Mouse (Mus musculus) cerebellum, postnatal 4 days (tissue): Measurements from ENCODE around the gene Efcab1.
"Not testable (repeated sequence)": the region's sequence is repeated elsewhere in the genome, so short reads cannot be mapped to it uniquely, and the experiment has no call there.

ENCODE experiments used
- DNase-seq, 2 experiments: peaks; one replicate each; pipeline ENCODE4 v3.0.0; 2022; ENCODE audit warnings: low spot score in 2 of 2, mixed read lengths in 1 of 2

The Efcab1 gene

GRCm38 (mm10) chr16:14906393-14907100 lies at the start of gene Efcab1:
TSS of gene Efcab1 (plus strand) at chr16:14906606.
- DNase-seq: peak; percentile 31 to 45

- peak in 1 of 2 experiments; percentile 30 for DNase-seq
These were observed 47.0 kb upstream of the Efcab1 start for GRCm38 (mm10) chr16:14859443-14859842.

GRCm38 (mm10) chr16:14884916-14885315 lies 21.5 kb upstream of the Efcab1 start:
- DNase-seq: no peak

GRCm38 (mm10) chr16:14885372-14885771 lies 21.0 kb upstream of the Efcab1 start:
- DNase-seq: no peak

GRCm38 (mm10) chr16:14892492-14892891 lies 13.9 kb upstream of the Efcab1 start:
- no peak for DNase-seq

- DNase-seq: no peak
These were observed 12.5 kb upstream of the Efcab1 start for GRCm38 (mm10) chr16:14893864-14894263.

GRCm38 (mm10) chr16:14894713-14895112 lies 11.7 kb upstream of the Efcab1 start:
- no peak for DNase-seq

GRCm38 (mm10) chr16:14895543-14895942 lies 10.9 kb upstream of the Efcab1 start:
- no peak for DNase-seq

GRCm38 (mm10) chr16:14930711-14931110 lies 24.3 kb downstream of the Efcab1 start:
- DNase-seq: not testable (repeated sequence)

- peak in 1 of 2 experiments; percentile 4 for DNase-seq
These were observed 30.2 kb downstream of the Efcab1 start for GRCm38 (mm10) chr16:14936478-14937166.

- DNase-seq: no peak
These were observed 33.1 kb downstream of the Efcab1 start for GRCm38 (mm10) chr16:14939552-14939951.

- DNase-seq: no peak
These were observed 33.7 kb downstream of the Efcab1 start for GRCm38 (mm10) chr16:14939994-14940715.

GRCm38 (mm10) chr16:14940898-14941297 lies 34.5 kb downstream of the Efcab1 start:
- DNase-seq: no peak

- no peak for DNase-seq
These were observed 37.1 kb downstream of the Efcab1 start for GRCm38 (mm10) chr16:14943530-14943929.

- DNase-seq: not testable (repeated sequence)
These were observed 41.2 kb downstream of the Efcab1 start for GRCm38 (mm10) chr16:14947561-14947960.

- DNase-seq: no peak
These were observed 45.5 kb downstream of the Efcab1 start for GRCm38 (mm10) chr16:14951894-14952293.

GRCm38 (mm10) chr16:14959743-14960142 lies 53.3 kb downstream of the Efcab1 start:
- DNase-seq: no peak

- no peak for DNase-seq
These were observed 67.3 kb downstream of the Efcab1 start for GRCm38 (mm10) chr16:14973696-14974095.

- DNase-seq: no peak
These were observed 72.8 kb downstream of the Efcab1 start for GRCm38 (mm10) chr16:14979228-14979627.

- no peak for DNase-seq
These were observed 83.3 kb downstream of the Efcab1 start for GRCm38 (mm10) chr16:14989614-14990268.

GRCm38 (mm10) chr16:14991001-14991400 lies 84.6 kb downstream of the Efcab1 start:
- no peak for DNase-seq
